Comparison of ENCODE assay signal across 23 mouse cellular contexts in the genomic region with DNA sequence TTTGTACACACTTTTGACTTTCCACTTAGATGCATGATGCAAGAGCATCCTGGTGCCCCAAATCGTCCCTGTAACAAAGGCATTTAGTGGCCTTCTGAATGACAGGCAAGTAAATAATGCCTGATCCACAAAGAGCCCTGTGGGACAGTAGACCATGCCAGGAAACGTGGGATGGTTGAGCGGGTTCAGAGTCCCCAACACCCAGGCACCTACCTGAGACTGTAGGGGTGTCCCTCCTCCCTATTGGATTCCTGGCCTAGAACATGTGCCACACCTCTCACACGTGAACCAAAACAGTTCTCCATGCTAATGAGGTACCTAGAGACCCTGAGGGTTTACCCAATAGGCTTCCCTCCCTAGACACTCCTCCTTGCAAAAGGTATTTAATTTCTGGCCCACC. TPM values are rescaled to one million over a fixed set of nuclear protein-coding genes. Genes with fewer than 3 reads are reported as not detected.
"Had no signal": no experiment of that assay in that cellular context is flagged by ENCODE, and none has a peak within 500 bp of the region (broad histone marks: within the 10 kb centered on the region; RNA-seq: fewer than 3 reads in every experiment).

No protein-coding gene starts in this region.

- H3K4me2 ChIP-seq: intestine, embryonic 15.5 days; kidney, embryonic 15.5 days; limb, embryonic 13.5 days; lung, embryonic 15.5 days; neural tube, embryonic 12.5 days; neural tube, embryonic 15.5 days; stomach, embryonic 15.5 days had no signal

- H3K9ac ChIP-seq: intestine, embryonic 15.5 days; kidney, embryonic 15.5 days; limb, embryonic 13.5 days; lung, embryonic 15.5 days; neural tube, embryonic 12.5 days; neural tube, embryonic 15.5 days; stomach, embryonic 15.5 days had no signal

- H3K27me3 ChIP-seq: intestine, embryonic 15.5 days; kidney, embryonic 15.5 days; limb, embryonic 13.5 days; lung, embryonic 15.5 days; megakaryocyte, embryonic 14.5 days; neural tube, embryonic 12.5 days; neural tube, embryonic 15.5 days; stomach, embryonic 15.5 days had no signal

- DNase-seq: kidney, adult 11 months; kidney, adult 8-10 months; kidney, postnatal 10 days; kidney, postnatal 4 days; lung, adult 18-20 months; lung, postnatal 10 days; lung, postnatal 36 days; midbrain, embryonic 14.5 days; right cerebral cortex, adult 18-20 months; right cerebral cortex, postnatal 25 days; spleen, adult 18-20 months; thymus, postnatal 25 days had no signal

- H3K27ac ChIP-seq: intestine, embryonic 15.5 days; kidney, embryonic 15.5 days; limb, embryonic 10.5 days; limb, embryonic 13.5 days; lung, embryonic 15.5 days; midbrain, embryonic 10.5 days; neural tube, embryonic 12.5 days; neural tube, embryonic 15.5 days; stomach, embryonic 15.5 days had no signal

- H3K9me3 ChIP-seq: intestine, embryonic 15.5 days; kidney, embryonic 15.5 days; limb, embryonic 10.5 days; limb, embryonic 13.5 days; lung, embryonic 15.5 days; midbrain, embryonic 10.5 days; neural tube, embryonic 12.5 days; neural tube, embryonic 15.5 days; stomach, embryonic 15.5 days had no signal

- ATAC-seq: intestine, embryonic 15.5 days had no signal

- H3K4me3 ChIP-seq: intestine, embryonic 15.5 days; kidney, embryonic 15.5 days; limb, embryonic 10.5 days; limb, embryonic 13.5 days; lung, embryonic 15.5 days; megakaryocyte, embryonic 14.5 days; midbrain, embryonic 10.5 days; neural tube, embryonic 12.5 days; neural tube, embryonic 15.5 days; stomach, embryonic 15.5 days had no signal

- H3K4me1 ChIP-seq: intestine, embryonic 15.5 days; kidney, embryonic 15.5 days; limb, embryonic 10.5 days; limb, embryonic 13.5 days; lung, embryonic 15.5 days; midbrain, embryonic 10.5 days; neural tube, embryonic 12.5 days; neural tube, embryonic 15.5 days; stomach, embryonic 15.5 days had no signal

RNA-seq across cellular contexts. Expression of gene Aknad1, which starts 58.5 kb away (rescaled TPM):
- polyA plus RNA-seq: midbrain, embryonic 10.5 days; midbrain, embryonic 14.5 days; midbrain, postnatal 0 days had no signal
